Comparison of ENCODE assay signal across 9 mouse cellular contexts in genomic region chr17:34077549-34077948, GRCm38 (mm10). TPM values are rescaled to one million over a fixed set of nuclear protein-coding genes. Genes with fewer than 3 reads are reported as not detected.
DNase-seq lines count a peak whose midpoint lies in the region; ATAC-seq and TF ChIP-seq lines count a peak whose summit lies in the region.
"Had no signal": no experiment of that assay in that cellular context is flagged by ENCODE, and none has a peak within 500 bp of the region (broad histone marks: within the 10 kb centered on the region; RNA-seq: fewer than 3 reads in every experiment).

No protein-coding gene starts in this region.

- no peak overlapping the region for H3K9ac ChIP-seq in liver, embryonic 11.5 days (ENCODE audit: low read depth, low read length)
- H3K9ac ChIP-seq: limb, embryonic 13.5 days had no signal

- DNase-seq in 3T3-L1 (ENCODE audit: low read depth, low spot score) = peak; percentile 93
- DNase-seq in kidney, adult 9 months = peak; percentile 81
- peak; percentile 72 for DNase-seq in liver, embryonic 11.5 days (ENCODE audit: low spot score)
- peak; percentile 57 for DNase-seq in right cerebral cortex, adult 18-20 months
- DNase-seq in urinary bladder, postnatal 4 days (ENCODE audit: low spot score in 2 of 2) = peak; percentile 39 to 75

- no peaks in the 10 kb centered on the region for H3K36me3 ChIP-seq in liver, embryonic 11.5 days (ENCODE audit: control insufficient read depth, insufficient read depth, low read length)
- H3K36me3 ChIP-seq: limb, embryonic 13.5 days had no signal

- peaks cover 19% of the 10 kb centered on the region for H3K27me3 ChIP-seq in liver, embryonic 11.5 days (replicated peaks; ENCODE audit: control insufficient read depth, insufficient read depth, low read length)

- TF ChIP-seq POLR2A in bone marrow macrophage, adult 2 months (IDR thresholded peaks at IDR 0.05; ENCODE audit: borderline replicate concordance, low read depth, low read length) = no peak

- peaks cover 3% of the 10 kb centered on the region for H3K4me1 ChIP-seq in bone marrow macrophage, adult 2 months (ENCODE audit: control insufficient read depth, insufficient read depth, low read length)
- no peaks in the 10 kb centered on the region for H3K4me1 ChIP-seq in liver, embryonic 11.5 days (replicated peaks; ENCODE audit: control insufficient read depth, insufficient read depth, low read length)
- H3K4me1 ChIP-seq: limb, embryonic 13.5 days had no signal

- H3K9me3 ChIP-seq in liver, embryonic 11.5 days (ENCODE audit: control insufficient read depth, low read length) = no peaks in the 10 kb centered on the region
- H3K9me3 ChIP-seq: limb, embryonic 13.5 days had no signal

- peak; percentile 62 for ATAC-seq in CD4-positive, CD25-positive, alpha-beta regulatory T cell, adult 4 months
- ATAC-seq in erythroid progenitor cell, adult 5-6 weeks (replicated peaks; ENCODE audit: low FRiP score, poor library complexity, severe bottlenecking) = peak; percentile 70
- ATAC-seq in liver, embryonic 11.5 days (replicated peaks; ENCODE audit: low FRiP score) = no peak

- WGBS in liver, embryonic 11.5 days = under 1% methylated on average over 9 of the region's 9 CpGs

- peak; percentile 63 for TF ChIP-seq CTCF in bone marrow macrophage, adult 2 months (IDR thresholded peaks at IDR 0.05; ENCODE audit: low read depth, low read length)

- no peak overlapping the region for H3K4me3 ChIP-seq in bone marrow macrophage, adult 2 months (ENCODE audit: insufficient read depth, low read length)
- no peak overlapping the region for H3K4me3 ChIP-seq in liver, embryonic 11.5 days (ENCODE audit: low read depth, low read length)
- H3K4me3 ChIP-seq: limb, embryonic 13.5 days had no signal

- no peak overlapping the region for H3K27ac ChIP-seq in bone marrow macrophage, adult 2 months (ENCODE audit: insufficient read depth, low read depth, low read length)
- H3K27ac ChIP-seq in liver, embryonic 11.5 days (ENCODE audit: low read depth, low read length) = no peak overlapping the region
- H3K27ac ChIP-seq: limb, embryonic 13.5 days had no signal

- H3K4me2 ChIP-seq in liver, embryonic 11.5 days = no peak overlapping the region
- H3K4me2 ChIP-seq: limb, embryonic 13.5 days had no signal

RNA-seq across cellular contexts. Expression of gene H2-Oa, which starts 14.6 kb away (rescaled TPM):
- polyA plus RNA-seq in CD4-positive, CD25-positive, alpha-beta regulatory T cell, adult 4 months (2017; shearing (Covaris generic)) = 10 to 100 TPM; 56.0 to 68.2 TPM
- 0.88 TPM in 1 of 2 replicates, not detected in the other for polyA plus RNA-seq in bone marrow macrophage, adult 2 months (2012; ENCODE audit: insufficient read depth, insufficient read length, missing spikeins)
- not detected in 2 replicates for total RNA-seq in erythroid progenitor cell, adult 5-6 weeks (2015; ENCODE audit: low replicate concordance)
- 0.39 and 1.5 TPM in 2 replicates for total RNA-seq in erythroid progenitor cell, adult 5-6 weeks (2017; ENCODE audit: low replicate concordance)
- 0.26 and 0.56 TPM in 2 replicates for polyA plus RNA-seq in liver, embryonic 11.5 days (2014; fragmentation: Nextera tagmentation; extraction: Ambion mirVana)

RNA-seq across cellular contexts. Expression of gene Col11a2, which starts 38.3 kb away (rescaled TPM):
- polyA plus RNA-seq in CD4-positive, CD25-positive, alpha-beta regulatory T cell, adult 4 months (2017; shearing (Covaris generic)) = under 1 TPM; 0.15 to 0.42 TPM
- polyA plus RNA-seq in bone marrow macrophage, adult 2 months (2012; ENCODE audit: insufficient read depth, insufficient read length, missing spikeins) = 0.51 and 0.61 TPM in 2 replicates
- total RNA-seq in erythroid progenitor cell, adult 5-6 weeks (2015; ENCODE audit: low replicate concordance) = 0.36 and 0.42 TPM in 2 replicates
- 2.1 and 2.9 TPM in 2 replicates for total RNA-seq in erythroid progenitor cell, adult 5-6 weeks (2017; ENCODE audit: low replicate concordance)
- 0.61 and 0.67 TPM in 2 replicates for polyA plus RNA-seq in liver, embryonic 11.5 days (2014; fragmentation: Nextera tagmentation; extraction: Ambion mirVana)

RNA-seq across cellular contexts. Expression of gene H2-DMa, which starts 41.8 kb away (rescaled TPM):
- 100 to 1,000 TPM; 144 to 205 TPM for polyA plus RNA-seq in CD4-positive, CD25-positive, alpha-beta regulatory T cell, adult 4 months (2017; shearing (Covaris generic))
- 206 and 214 TPM in 2 replicates for polyA plus RNA-seq in bone marrow macrophage, adult 2 months (2012; ENCODE audit: insufficient read depth, insufficient read length, missing spikeins)
- 14.4 and 17.2 TPM in 2 replicates for total RNA-seq in erythroid progenitor cell, adult 5-6 weeks (2015; ENCODE audit: low replicate concordance)
- 12.3 and 20.4 TPM in 2 replicates for total RNA-seq in erythroid progenitor cell, adult 5-6 weeks (2017; ENCODE audit: low replicate concordance)
- polyA plus RNA-seq in liver, embryonic 11.5 days (2014; fragmentation: Nextera tagmentation; extraction: Ambion mirVana) = 5.6 and 5.9 TPM in 2 replicates

RNA-seq across cellular contexts. Expression of gene Brd2, which starts 44.9 kb away (rescaled TPM):
- polyA plus RNA-seq in CD4-positive, CD25-positive, alpha-beta regulatory T cell, adult 4 months (2017; shearing (Covaris generic)) = 100 to 1,000 TPM; 108 to 154 TPM
- polyA plus RNA-seq in bone marrow macrophage, adult 2 months (2012; ENCODE audit: insufficient read depth, insufficient read length, missing spikeins) = 156 and 185 TPM in 2 replicates
- total RNA-seq in erythroid progenitor cell, adult 5-6 weeks (2015; ENCODE audit: low replicate concordance) = 199 and 208 TPM in 2 replicates
- 191 and 208 TPM in 2 replicates for total RNA-seq in erythroid progenitor cell, adult 5-6 weeks (2017; ENCODE audit: low replicate concordance)
- polyA plus RNA-seq in liver, embryonic 11.5 days (2014; fragmentation: Nextera tagmentation; extraction: Ambion mirVana) = 86.1 and 90.8 TPM in 2 replicates

RNA-seq across cellular contexts. Expression of gene Rxrb, which starts 45.9 kb away (rescaled TPM):
- 10 to 100 TPM; 11.2 to 12.5 TPM for polyA plus RNA-seq in CD4-positive, CD25-positive, alpha-beta regulatory T cell, adult 4 months (2017; shearing (Covaris generic))
- 50.2 and 51.9 TPM in 2 replicates for polyA plus RNA-seq in bone marrow macrophage, adult 2 months (2012; ENCODE audit: insufficient read depth, insufficient read length, missing spikeins)
- total RNA-seq in erythroid progenitor cell, adult 5-6 weeks (2015; ENCODE audit: low replicate concordance) = 5.4 and 8.4 TPM in 2 replicates
- total RNA-seq in erythroid progenitor cell, adult 5-6 weeks (2017; ENCODE audit: low replicate concordance) = 11.5 and 14.5 TPM in 2 replicates
- 30.8 and 31.5 TPM in 2 replicates for polyA plus RNA-seq in liver, embryonic 11.5 days (2014; fragmentation: Nextera tagmentation; extraction: Ambion mirVana)

Comparison
In these comparisons a context has a peak if more than half of its experiments do, and no peak if none do; other contexts are left out.
1. RNA of gene H2-Oa, which starts 14.6 kb away (polyA plus RNA-seq): 56.0 to 68.2 TPM in CD4-positive, CD25-positive, alpha-beta regulatory T cell, adult 4 months; 0.26 to 0.56 TPM in liver, embryonic 11.5 days and 0.88 TPM in bone marrow macrophage, adult 2 months; every median in the first group is over 10 times any median in the second.
2. RNA of gene H2-DMa, which starts 41.8 kb away (polyA plus RNA-seq): 206 to 214 TPM in bone marrow macrophage, adult 2 months and 144 to 205 TPM in CD4-positive, CD25-positive, alpha-beta regulatory T cell, adult 4 months; 5.6 to 5.9 TPM in liver, embryonic 11.5 days; every median in the first group is over 10 times any median in the second.
3. Peak in every context shown above with its lines, with median percentiles within 50 percentile points of each other: DNase-seq.